8 mouse cellular contexts compared by ENCODE assay signal in the genomic region with DNA sequence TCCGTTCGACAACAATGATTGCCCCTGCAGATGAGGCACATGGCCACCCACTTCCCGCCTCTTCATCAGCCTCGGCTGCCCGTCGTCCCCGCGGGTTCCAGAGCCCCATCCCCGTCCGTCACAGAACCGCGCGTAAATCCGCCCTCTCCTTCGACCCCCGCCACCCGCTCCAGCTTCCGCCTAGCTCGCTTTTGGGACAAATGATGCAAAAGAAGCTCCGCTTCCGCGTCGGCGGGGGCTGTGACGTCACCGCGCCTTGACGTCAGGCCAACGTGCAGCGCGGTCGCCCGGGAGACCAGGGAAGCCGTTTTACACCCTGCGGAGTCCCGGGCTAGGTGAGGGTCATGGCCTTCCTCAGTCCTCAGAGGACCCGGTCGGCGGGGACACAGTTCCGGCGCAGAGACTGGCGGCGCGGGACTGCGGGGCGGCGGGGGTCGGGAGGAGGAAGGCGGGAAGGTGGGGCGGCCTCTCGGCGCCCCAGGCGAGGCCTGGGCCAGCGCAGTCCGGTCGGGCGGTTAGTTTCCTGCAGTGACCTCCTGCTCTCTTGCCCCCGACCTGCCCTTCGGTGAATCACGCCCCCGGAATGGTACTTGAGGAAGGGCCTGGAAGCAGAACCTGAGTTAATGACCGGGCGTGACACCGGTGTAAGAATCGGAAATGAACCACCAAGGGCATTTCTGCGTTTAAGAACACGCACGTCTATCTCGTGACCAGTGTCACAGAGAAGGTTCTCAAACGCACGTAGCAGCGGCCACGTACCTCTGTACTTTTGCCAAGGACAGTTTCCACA. TPM values are rescaled to one million over a fixed set of nuclear protein-coding genes. Genes with fewer than 3 reads are reported as not detected.
DNase-seq lines count a peak whose midpoint lies in the region; ATAC-seq and TF ChIP-seq lines count a peak whose summit lies in the region.

A gene (plus strand): TSS at position 252 of the 790 bp plus-strand sequence.

- peak within 1 kb of the TSS; percentile 72 for H3K4me2 ChIP-seq in forebrain, postnatal 0 days (ENCODE audit: low read depth)
- peak within 1 kb of the TSS; percentile 64 for H3K4me2 ChIP-seq in neural tube, embryonic 15.5 days

- peak within 1 kb of the TSS; percentile 59 for H3K9ac ChIP-seq in forebrain, postnatal 0 days
- peak within 1 kb of the TSS; percentile 72 for H3K9ac ChIP-seq in neural tube, embryonic 15.5 days (replicated peaks)

- 1% methylated on average over 71 of the region's 73 CpGs for WGBS in forebrain, postnatal 0 days
- 1% methylated on average over 73 of the region's 73 CpGs for WGBS in lung, adult 2 months
- 1% methylated on average over 73 of the region's 73 CpGs for WGBS in neural tube, embryonic 15.5 days

- H3K27me3 ChIP-seq in forebrain, postnatal 0 days (ENCODE audit: insufficient read depth, low read length) = no peaks in the 10 kb centered on the region
- no peaks in the 10 kb centered on the region for H3K27me3 ChIP-seq in neural tube, embryonic 15.5 days (replicated peaks)

- peak within 1 kb of the TSS; percentile 76 for H3K27ac ChIP-seq in forebrain, postnatal 0 days (ENCODE audit: low read depth, low read length)
- peak within 1 kb of the TSS; percentile 88 for H3K27ac ChIP-seq in layer of hippocampus, adult 2 months
- H3K27ac ChIP-seq in neural tube, embryonic 15.5 days (replicated peaks) = peak within 1 kb of the TSS; percentile 86

- TF ChIP-seq POLR2A in lung, adult 2 months (IDR thresholded peaks at IDR 0.05; ENCODE audit: borderline replicate concordance, extremely low read depth, low read depth, low read length) = peak; percentile 60

- ATAC-seq in forebrain, postnatal 0 days = peak; percentile 96
- ATAC-seq in neural tube, embryonic 15.5 days (ENCODE audit: low FRiP score) = peak; percentile 96

- no peaks in the 10 kb centered on the region for H3K36me3 ChIP-seq in forebrain, postnatal 0 days (ENCODE audit: insufficient read depth)
- H3K36me3 ChIP-seq in neural tube, embryonic 15.5 days = no peaks in the 10 kb centered on the region

- DNase-seq in ES-CJ7 (ENCODE audit: low read depth, low spot score) = peak; percentile 91
- DNase-seq in cerebellum, adult 18-20 months = peak; percentile 91 to 94
- peak; percentile 94 for DNase-seq in forebrain, postnatal 0 days
- DNase-seq in heart, postnatal 4 days = peak; percentile 91
- DNase-seq in layer of hippocampus, adult 2 months (ENCODE audit: low spot score in 2 of 2) = peak; percentile 90 to 92
- peak; percentile 93 for DNase-seq in lung, adult 2 months
- peak; percentile 92 for DNase-seq in testis, postnatal 10 days (ENCODE audit: low spot score)

- H3K4me3 ChIP-seq in forebrain, postnatal 0 days (ENCODE audit: low read depth, low read length) = peak within 1 kb of the TSS; percentile 74
- peak within 1 kb of the TSS; percentile 84 for H3K4me3 ChIP-seq in layer of hippocampus, adult 2 months
- peak within 1 kb of the TSS; percentile 76 for H3K4me3 ChIP-seq in lung, adult 2 months (replicated peaks; ENCODE audit: extremely low read depth, low read depth, low read length)
- H3K4me3 ChIP-seq in neural tube, embryonic 15.5 days (replicated peaks) = peak within 1 kb of the TSS; percentile 86

- TF ChIP-seq CTCF in forebrain, postnatal 0 days (IDR thresholded peaks at IDR 0.05; ENCODE audit: low read depth) = no peak
- TF ChIP-seq CTCF in layer of hippocampus, adult 2 months (conservative IDR thresholded peaks at IDR 0.05) = no peak
- TF ChIP-seq CTCF in lung, adult 2 months (IDR thresholded peaks at IDR 0.05; ENCODE audit: insufficient read depth, low read length) = no peak

- no peaks in the 10 kb centered on the region for H3K9me3 ChIP-seq in forebrain, postnatal 0 days (ENCODE audit: low read length)
- H3K9me3 ChIP-seq in neural tube, embryonic 15.5 days (replicated peaks) = no peaks in the 10 kb centered on the region

- peaks cover 4% of the 10 kb centered on the region; the same call in 1 of the 2 replicates for H3K4me1 ChIP-seq in forebrain, postnatal 0 days (ENCODE audit: insufficient read depth)
- peaks cover 2% of the 10 kb centered on the region; the same call in 1 of the 2 replicates for H3K4me1 ChIP-seq in lung, adult 2 months (ENCODE audit: control insufficient read depth, insufficient read depth, low read length)
- peaks cover 9% of the 10 kb centered on the region; the same call in 1 of the 2 replicates for H3K4me1 ChIP-seq in neural tube, embryonic 15.5 days

RNA-seq across cellular contexts. Expression of the gene that starts here (rescaled TPM):
- total RNA-seq in forebrain, postnatal 0 days (2014; rRNA removed) = 4.5 and 4.8 TPM in 2 replicates
- 2.9 and 3.8 TPM in 2 replicates for polyA plus RNA-seq in forebrain, postnatal 0 days (2015; fragmentation: Nextera tagmentation; extraction: Ambion mirVana)
- total RNA-seq in heart, postnatal 4 days (2021) = 1 to 10 TPM; 3.0 to 3.5 TPM
- total RNA-seq in layer of hippocampus, adult 2 months (2021) = 1 to 10 TPM; 6.5 to 7.2 TPM
- 0.75 and 1.3 TPM in 2 replicates for polyA plus RNA-seq in lung, adult 2 months (2012; rRNA removed)
- 7.2 and 9.7 TPM in 2 replicates for polyA plus RNA-seq in neural tube, embryonic 15.5 days (2015; fragmentation: Nextera tagmentation; extraction: Ambion mirVana)

Comparison
In these comparisons a context has a peak if more than half of its experiments do, and no peak if none do; other contexts are left out.
1. Peak in every context shown above with its lines: DNase-seq, ATAC-seq, H3K4me3 ChIP-seq and H3K27ac ChIP-seq.